Mouse (Mus musculus) hindbrain, postnatal 0 days (tissue): ENCODE measurements at regions not wholly inside any gene's neighbourhood (a gene's known extent, or its start where the extent isn't known, plus 50 kb on each side); places are given as distances from the start of the nearest gene placed in this dataset.

ENCODE experiments used
- ATAC-seq: fragments of 200-750 bp; cut with Nextera tagmentation; 2 replicates; pipeline ENCODE4 v1.8.0; 2017; ENCODE audit warnings: mild to moderate bottlenecking, moderate TSS enrichment, moderate library complexity
- DNase-seq: peaks from one replicate; pipeline ENCODE4 v3.0.0-alpha.2; 2015; ENCODE audit warnings: low spot score
- H3K27ac ChIP-seq: fragments of 300-500 bp; sonication (generic); 2 replicates; pipeline ENCODE4 v1.5.1; 2014; ENCODE audit warnings: mild to moderate bottlenecking
- H3K27me3 ChIP-seq: fragments of 300-500 bp; sonication (generic); 2 replicates; pipeline ENCODE4 v1.6.1; 2014; ENCODE audit warnings: low read length, mixed read lengths; ENCODE audit not compliant: insufficient read depth
- H3K36me3 ChIP-seq: fragments of 300-500 bp; sonication (generic); 2 replicates; pipeline ENCODE4 v1.6.1; 2014; ENCODE audit warnings: low read length, mixed read lengths; ENCODE audit not compliant: insufficient read depth
- H3K4me1 ChIP-seq: fragments of 300-500 bp; sonication (generic); 2 replicates; pipeline ENCODE4 v1.6.1; 2014; ENCODE audit warnings: antibody characterized with exemption, low read length, mixed read lengths; ENCODE audit not compliant: insufficient read depth
- H3K4me2 ChIP-seq: fragments of 300-500 bp; sonication (generic); 2 replicates; pipeline ENCODE4 v1.6.1; 2014; ENCODE audit warnings: low read depth, mild to moderate bottlenecking, low read length, moderate library complexity, mixed read lengths
- H3K4me3 ChIP-seq: fragments of 300-500 bp; sonication (generic); 2 replicates; pipeline ENCODE4 v1.5.1; 2014; ENCODE audit warnings: low read length
- H3K9ac ChIP-seq: fragments of 300-500 bp; sonication (generic); replicated peaks from 2 replicates; pipeline ENCODE4 v1.6.1; 2014; ENCODE audit warnings: mild to moderate bottlenecking, low read length, moderate library complexity, mixed read lengths
- H3K9me3 ChIP-seq: fragments of 300-500 bp; sonication (generic); 2 replicates; pipeline ENCODE4 v1.6.1; 2016; ENCODE audit warnings: low read length, mixed read lengths
- CTCF ChIP-seq: IDR thresholded peaks from 2 replicates; pipeline ENCODE4 v1.5.1; 2016; ENCODE audit warnings: antibody characterized with exemption, control low read depth, low read depth
- WGBS: fragments of 180-500 bp; shearing (Covaris S2); extraction: QIAGEN DNeasy Blood & Tissue Kit; methylation state at CpG from one replicate; pipeline ENCODE4 v1.1.7; 2014; 5-methylcytosine and 5-hydroxymethylcytosine counted together
- microRNA-seq, 2 experiments: library from miRNA; unstranded; fragments of <30 nt; microRNA quantifications; one replicate each; pipeline ENCODE4; 2016

- Histone ChIP-seq H3K27ac (no peak overlapping the region), H3K4me2 (no peak overlapping the region), H3K9me3 (no peaks in the 10 kb centered on the region), H3K36me3 (no peaks in the 10 kb centered on the region), H3K27me3 (no peaks in the 10 kb centered on the region), H3K4me3 (no peak overlapping the region), H3K4me1 (no peaks in the 10 kb centered on the region), H3K9ac (no peak overlapping the region)
- WGBS = 43% methylated on average over 2 of the region's 2 CpGs
- no peak for TF ChIP-seq CTCF
- DNase-seq = peak; percentile 40
- ATAC-seq = no peak
These were observed 77.3 kb upstream of the Gm11146 start for GRCm38 (mm10) chr16:77679234-77679633.

DNA sequence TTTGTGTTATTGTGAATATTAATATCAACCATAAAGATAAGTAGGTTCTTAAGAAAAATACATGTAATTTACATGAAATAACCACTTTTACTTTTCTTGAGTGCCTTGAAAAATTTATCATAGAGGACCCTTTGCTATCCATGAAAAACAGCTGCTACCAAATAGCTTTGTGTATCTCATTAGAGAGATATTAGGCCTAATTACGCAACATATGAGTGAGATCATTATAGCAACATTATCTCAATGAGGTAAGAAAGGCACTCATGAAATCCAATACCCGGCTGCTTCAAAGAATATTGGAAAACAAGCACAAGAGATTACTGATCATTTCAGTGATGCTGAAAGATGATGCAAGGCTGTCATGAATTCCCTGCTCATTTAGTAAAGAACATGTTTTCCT is 74.9 kb upstream of the Gm11146 start:
- Histone ChIP-seq H3K27me3 (no peaks in the 10 kb centered on the region), H3K9me3 (no peaks in the 10 kb centered on the region), H3K9ac (no peak overlapping the region), H3K4me1 (no peaks in the 10 kb centered on the region), H3K27ac (no peak overlapping the region), H3K4me3 (no peak overlapping the region), H3K36me3 (no peaks in the 10 kb centered on the region), H3K4me2 (no peak overlapping the region)
- TF ChIP-seq CTCF = no peak
- DNase-seq (no peak), ATAC-seq (no peak)
- 71% methylated on average over 2 of the region's 2 CpGs for WGBS

DNA sequence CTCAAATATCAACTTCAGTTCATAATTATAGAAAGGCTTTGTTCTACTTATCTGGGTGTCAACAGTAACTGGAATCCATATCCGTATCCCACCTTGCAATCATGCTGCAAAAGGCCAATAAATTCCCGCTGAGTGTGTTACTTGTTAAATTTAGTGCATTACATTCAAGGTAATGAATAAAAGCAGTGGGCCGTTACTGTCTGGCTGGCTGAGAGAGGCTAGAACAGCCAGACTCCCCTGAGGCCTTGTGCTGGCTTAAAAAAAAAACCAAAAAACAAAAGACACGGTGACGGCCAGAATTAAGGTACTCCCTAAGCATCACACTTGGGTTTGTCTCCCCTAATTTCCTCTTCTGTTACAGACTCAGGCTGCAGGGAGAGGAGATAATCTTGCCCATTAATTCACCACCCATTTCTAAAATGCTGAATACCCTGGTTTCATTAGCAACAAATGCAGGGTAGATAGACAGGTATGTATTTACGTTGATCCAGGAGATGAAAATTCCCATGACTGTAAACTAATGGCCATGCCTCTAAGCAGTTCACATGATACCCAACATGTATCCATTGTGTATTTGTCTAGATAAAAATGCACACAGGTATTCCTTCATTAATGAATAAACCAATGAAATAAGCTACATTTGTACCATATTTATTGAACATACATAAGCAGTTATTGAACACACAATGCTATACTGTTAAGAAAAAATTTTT is 74.1 kb upstream of the Gm11146 start:
- no peaks in the 10 kb centered on the region for H3K36me3 ChIP-seq
- DNase-seq (peak; percentile 45), ATAC-seq (0 out of 2 replicates have a peak, but pooled peaks have one; percentile 24)
- TF ChIP-seq CTCF = no peak
- 32% methylated on average over 6 of the region's 6 CpGs for WGBS
- H3K27me3 ChIP-seq = no peaks in the 10 kb centered on the region
- H3K27ac ChIP-seq = peak overlapping the region; percentile 54; the same call in 1 of the 2 replicates
- no peak overlapping the region for H3K9ac ChIP-seq
- no peaks in the 10 kb centered on the region for H3K9me3 ChIP-seq
- no peaks in the 10 kb centered on the region for H3K4me1 ChIP-seq
- H3K4me3 ChIP-seq = no peak overlapping the region
- H3K4me2 ChIP-seq = no peak overlapping the region

GRCm38 (mm10) chr16:77671253-77671652 is 69.4 kb upstream of the Gm11146 start:
- no peak overlapping the region for H3K4me2 ChIP-seq
- WGBS = 90% methylated on average over 2 of the region's 2 CpGs
- 0 out of 2 replicates have a peak, but pooled peaks cover 3% of the 10 kb centered on the region for H3K36me3 ChIP-seq
- DNase-seq = no peak
- no peak overlapping the region for H3K27ac ChIP-seq
- no peaks in the 10 kb centered on the region for H3K4me1 ChIP-seq
- no peak for ATAC-seq
- H3K9ac ChIP-seq = no peak overlapping the region
- H3K27me3 ChIP-seq = no peaks in the 10 kb centered on the region
- TF ChIP-seq CTCF = no peak
- no peak overlapping the region for H3K4me3 ChIP-seq
- H3K9me3 ChIP-seq = no peaks in the 10 kb centered on the region

GRCm38 (mm10) chr16:77665781-77666180 is 63.9 kb upstream of the Gm11146 start:
- DNase-seq (no peak), ATAC-seq (no peak)
- Histone ChIP-seq H3K36me3 (0 out of 2 replicates have a peak, but pooled peaks cover 3% of the 10 kb centered on the region), H3K27me3 (no peaks in the 10 kb centered on the region), H3K4me3 (no peak overlapping the region), H3K9ac (no peak overlapping the region), H3K27ac (0 out of 2 replicates have a peak overlapping the region, but pooled peaks have one; percentile 12), H3K4me2 (no peak overlapping the region), H3K9me3 (no peaks in the 10 kb centered on the region), H3K4me1 (peaks cover 16% of the 10 kb centered on the region)
- TF ChIP-seq CTCF = no peak
- WGBS = 76% methylated on average over 4 of the region's 4 CpGs

GRCm38 (mm10) chr16:77662107-77662518 is 60.2 kb upstream of the Gm11146 start:
- Histone ChIP-seq H3K4me1 (peaks cover 16% of the 10 kb centered on the region), H3K4me2 (peak overlapping the region; percentile 41), H3K36me3 (no peaks in the 10 kb centered on the region), H3K9ac (0 out of 2 replicates have a peak overlapping the region, but pooled peaks have one; percentile 17), H3K27me3 (no peaks in the 10 kb centered on the region), H3K9me3 (no peaks in the 10 kb centered on the region), H3K4me3 (no peak overlapping the region), H3K27ac (peak overlapping the region; percentile 76)
- WGBS = 15% methylated on average over 4 of the region's 4 CpGs
- no peak for TF ChIP-seq CTCF
- ATAC-seq (peak; percentile 87), DNase-seq (peak; percentile 87)

DNA sequence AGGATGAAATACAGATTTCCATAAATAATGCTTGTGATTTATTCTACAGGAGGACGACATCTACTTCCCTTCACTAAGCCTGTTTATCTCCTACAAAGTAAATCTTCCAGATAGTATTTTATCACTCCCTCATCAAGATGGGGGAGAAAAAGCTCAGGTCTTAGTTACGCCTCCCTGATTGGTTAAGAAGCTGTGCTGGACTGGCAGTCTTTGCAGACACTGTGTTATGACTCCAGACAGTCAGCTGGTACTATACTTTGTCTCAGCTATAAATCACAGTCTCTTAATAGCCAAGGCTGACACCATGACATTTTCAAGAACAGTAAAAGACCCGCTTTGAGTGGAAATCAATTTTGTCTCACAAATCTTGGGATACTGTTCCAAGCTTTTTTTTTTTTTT is 51.4 kb upstream of the Gm11146 start:
- no peak for ATAC-seq
- Histone ChIP-seq H3K9ac (no peak overlapping the region), H3K4me3 (no peak overlapping the region), H3K4me1 (peaks cover under 1% of the 10 kb centered on the region; the same call in 1 of the 2 replicates), H3K27ac (no peak overlapping the region), H3K4me2 (no peak overlapping the region), H3K27me3 (no peaks in the 10 kb centered on the region), H3K9me3 (no peaks in the 10 kb centered on the region), H3K36me3 (no peaks in the 10 kb centered on the region)
- DNase-seq = no peak
- TF ChIP-seq CTCF = no peak
- WGBS = 58% methylated on average over 3 of the region's 3 CpGs

Small RNAs in the stretch of these regions (microRNA-seq; reads per million reads assigned to microRNA genes)
- 0 reads per million in 2 experiments for gene Gm25025
